Mouse (Mus musculus) layer of hippocampus, postnatal 10 days (tissue): ENCODE results near the gene Samd5. TPM values are rescaled to one million over a fixed set of nuclear protein-coding genes. Genes with fewer than 3 reads are reported as not detected.
A peak's percentile ranks its signal among the peaks of the same experiment; 100 is the strongest.

Experiments used
- DNase-seq, 2 experiments: peaks; one replicate each; pipeline ENCODE4 v3.0.0; 2021; ENCODE audit warnings: low spot score in 2 of 2
- total RNA-seq, 2 experiments: library from RNA; stranded (reverse); gene quantifications; 2 replicates each; pipeline ENCODE4 v1.2.3; 2021

The Samd5 gene
- total RNA-seq, 2 experiments from 2014 or later, result 19.5 to 29.5 TPM

DNA sequence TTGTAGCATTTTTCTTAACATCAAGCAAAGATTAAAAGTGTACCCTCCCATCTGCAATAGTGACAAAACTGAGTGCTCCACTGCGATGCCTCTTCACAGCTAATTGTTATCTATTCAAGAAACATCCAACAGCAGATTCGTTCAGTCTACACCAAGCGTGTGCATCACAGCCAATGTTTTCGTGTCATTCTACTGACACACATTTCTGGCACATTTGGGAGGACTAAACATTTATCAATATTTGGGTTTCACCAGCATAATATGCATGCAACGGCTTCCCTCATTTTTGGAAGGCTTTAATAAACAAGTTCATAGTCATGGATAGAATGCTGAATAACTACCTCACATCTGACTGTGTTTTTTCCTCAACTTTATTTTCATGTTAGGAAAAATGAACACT is 95.6 kb downstream of the Samd5 start:
- no peak for DNase-seq

DNA sequence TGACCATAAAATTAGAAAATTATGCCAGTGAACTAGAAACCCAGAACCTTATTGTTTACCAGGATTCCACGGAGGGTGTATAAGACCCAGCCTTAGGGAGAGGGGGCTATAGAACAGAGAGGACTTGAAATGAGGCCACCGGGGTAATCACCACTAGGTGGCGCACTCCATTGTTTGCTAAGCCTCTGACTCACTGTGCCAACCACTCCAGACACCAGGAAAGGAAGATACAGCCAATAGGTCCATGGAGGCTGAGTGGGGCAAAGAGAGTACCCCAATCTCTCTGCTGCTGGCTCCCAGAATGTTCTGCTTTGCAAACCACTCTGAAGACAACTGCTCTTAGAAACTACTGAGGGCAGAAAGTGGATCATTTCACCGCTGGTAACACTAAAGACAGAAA is 99.4 kb downstream of the Samd5 start:
- DNase-seq, result peak; percentile 32 to 37

- DNase-seq, result no peak
Observed at GRCm38 (mm10) chr10:9574135-9574534, 100.9 kb downstream of the Samd5 start.

Other genes starting within 250 kb of the Samd5 start
- gene Stxbp5, start 225.9 kb upstream of the Samd5 start, total RNA-seq, result 100 to 1,000 TPM in 1 of 2 experiments, 10 to 100 TPM in 1; 93.7 to 102 TPM